Mouse (Mus musculus) ES-Bruce4 (cell line): ENCODE data around the gene Nkx1-1.

ENCODE experiments used
- CTCF ChIP-seq: IDR thresholded peaks from one replicate; pipeline ENCODE4 v1.8.1; 2011; ENCODE audit warnings: low read depth, low read length
- POLR2A ChIP-seq: IDR thresholded peaks from one replicate; pipeline ENCODE4 v1.8.1; 2011; ENCODE audit warnings: low read length; ENCODE audit not compliant: insufficient read depth

DNA sequence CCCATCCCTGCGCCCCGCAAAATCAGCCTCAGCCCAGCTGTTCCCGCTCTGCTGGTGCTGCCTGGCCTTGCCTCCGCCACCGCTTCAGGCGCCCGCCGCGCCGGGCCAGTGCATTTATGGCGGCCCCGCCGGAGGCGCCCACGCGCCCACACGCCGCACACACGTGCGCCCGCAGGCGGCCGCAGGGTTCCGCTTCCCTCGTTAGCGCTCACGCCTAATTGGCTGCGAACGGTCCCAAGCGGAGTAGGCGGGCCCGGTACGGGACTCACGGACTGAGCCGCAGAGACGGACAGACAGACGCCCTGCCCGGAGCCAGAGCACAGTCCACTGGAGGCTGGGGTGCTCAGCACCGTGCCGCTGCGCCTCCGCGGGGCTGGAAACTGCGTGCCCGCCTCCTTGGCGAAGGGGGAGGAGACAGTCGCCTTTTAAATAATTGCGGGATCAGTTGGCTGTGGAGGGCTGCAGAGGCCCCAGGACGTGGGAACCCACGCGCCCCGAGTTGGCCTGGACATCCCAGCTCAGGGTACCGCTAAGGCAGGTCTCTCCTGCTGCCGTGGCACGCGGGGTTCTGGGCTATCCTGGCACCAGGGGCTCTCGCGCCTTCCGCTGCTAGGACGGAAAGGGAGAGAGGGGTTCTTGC lies 485 bp upstream of the Nkx1-1 start:
- TF ChIP-seq CTCF (no peak), POLR2A (no peak)
